Mouse (Mus musculus) cerebellum, adult 9-11 months (tissue): ENCODE results near the gene Pla2g2f.
A peak's percentile ranks its signal among the peaks of the same experiment; 100 is the strongest.

ENCODE experiments used
- DNase-seq: peaks from one replicate; pipeline ENCODE4 v3.0.0; 2022

The Pla2g2f gene

DNA sequence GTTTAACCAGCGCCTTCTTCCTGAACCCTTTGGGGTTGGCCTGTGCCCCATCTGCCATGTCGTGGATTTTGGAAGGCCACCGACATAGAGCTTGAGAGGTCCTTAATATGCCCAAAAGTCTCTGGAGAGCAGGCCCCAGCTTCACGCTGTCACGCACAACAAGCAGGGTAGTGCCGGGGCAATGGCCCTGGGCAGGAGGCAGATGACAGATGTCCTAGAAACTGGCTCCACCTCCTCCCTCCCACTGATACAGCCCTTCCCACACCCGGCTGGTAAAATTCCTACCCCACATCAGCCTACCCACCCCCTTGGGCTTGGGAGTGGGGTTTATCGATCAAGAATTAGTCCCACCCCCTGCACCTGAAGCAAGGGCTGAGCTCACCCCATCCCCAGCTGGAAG lies at the start of gene Pla2g2f:
TSS of gene Pla2g2f (minus strand) at position 211 of the 400 bp plus-strand sequence.
- DNase-seq: no peak

DNA sequence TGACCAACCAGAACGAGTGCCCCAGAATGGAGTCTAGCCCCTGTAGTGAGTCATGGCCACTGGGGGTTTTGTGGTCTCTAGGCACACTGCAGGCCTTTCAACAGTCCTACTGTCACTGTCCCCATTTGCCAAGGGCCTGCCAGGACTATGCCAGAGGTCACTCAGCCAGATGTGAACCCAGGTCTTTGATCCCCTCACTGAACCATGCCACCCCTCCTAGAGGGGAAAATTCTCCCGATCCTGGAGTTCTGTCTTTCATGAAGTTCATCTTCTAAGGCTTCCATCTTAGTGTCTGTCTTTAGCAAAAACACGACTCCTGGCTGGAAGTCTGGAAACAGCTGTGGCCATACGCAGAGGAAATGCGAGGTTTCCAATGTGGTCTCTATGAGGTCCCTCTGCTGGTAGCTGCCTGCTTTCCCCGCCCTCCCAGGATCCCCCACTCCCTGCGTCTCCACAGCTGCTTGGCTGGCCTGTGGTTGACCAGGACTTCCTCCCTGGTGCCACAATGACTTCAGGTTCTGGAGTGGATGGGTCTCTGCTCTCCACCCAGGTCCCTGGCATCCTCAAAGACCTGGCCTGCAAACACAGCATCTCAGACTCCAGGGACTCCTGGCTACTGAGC lies 49.6 kb upstream of the Pla2g2f start:
- DNase-seq: no peak

DNA sequence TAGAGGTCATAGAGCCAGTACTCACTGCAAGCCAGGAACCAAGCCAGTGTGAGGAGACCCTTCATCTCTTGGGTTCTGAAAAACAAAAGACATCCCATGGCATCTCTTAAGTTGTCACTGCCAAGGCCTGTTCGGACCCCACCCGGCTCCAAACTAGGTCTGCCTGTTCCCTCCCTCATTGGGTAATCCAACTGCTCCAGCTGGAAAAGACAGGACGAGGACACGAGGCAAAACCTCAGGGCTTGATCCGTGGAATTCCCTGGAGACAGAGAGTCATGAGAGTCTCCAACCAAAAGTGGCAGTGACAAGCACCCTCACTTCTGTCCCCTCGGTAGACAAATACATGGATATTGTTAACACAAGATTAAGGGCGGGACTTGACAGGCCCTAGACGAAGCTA lies 48.7 kb upstream of the Pla2g2f start:
- DNase-seq: no peak

DNA sequence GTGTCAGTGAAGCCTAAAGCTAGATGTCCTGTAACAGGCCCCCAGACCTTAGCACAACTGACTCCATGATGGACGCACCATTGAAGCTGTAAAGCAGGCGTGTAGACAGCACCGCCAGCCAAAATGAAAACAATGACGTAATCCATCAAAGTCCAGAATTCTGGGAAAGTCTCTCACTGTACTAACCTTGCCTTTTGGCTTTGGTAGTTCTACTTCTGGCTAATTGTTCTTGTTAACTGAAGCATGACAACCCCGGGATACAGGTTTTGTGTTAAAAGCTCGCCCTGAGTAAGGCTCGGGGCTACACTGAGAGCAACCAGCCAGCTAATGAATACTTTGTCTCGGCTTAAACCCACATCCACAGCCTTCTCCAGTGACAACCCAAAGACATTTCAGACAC lies 47.8 kb upstream of the Pla2g2f start:
- no peak for DNase-seq

DNA sequence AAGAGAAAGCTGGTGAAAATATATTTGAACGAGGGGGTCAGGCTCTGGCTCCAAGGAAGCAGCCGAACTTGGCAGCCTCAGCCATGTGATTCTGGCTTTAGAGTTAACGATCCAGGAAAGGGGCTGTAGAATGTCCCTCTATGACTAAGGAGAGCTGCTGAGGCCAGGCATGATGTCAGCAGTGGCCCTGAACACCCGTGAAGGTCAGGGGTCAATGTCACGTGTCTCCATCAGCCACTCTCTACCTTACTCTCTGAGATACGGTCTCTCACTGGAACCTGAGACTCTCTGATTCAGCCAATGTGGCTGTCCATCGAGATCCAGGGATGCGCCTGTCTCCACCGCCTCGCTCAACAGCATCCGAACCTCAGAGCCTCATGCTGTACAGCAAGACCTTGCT lies 45.5 kb upstream of the Pla2g2f start:
- DNase-seq: no peak

DNA sequence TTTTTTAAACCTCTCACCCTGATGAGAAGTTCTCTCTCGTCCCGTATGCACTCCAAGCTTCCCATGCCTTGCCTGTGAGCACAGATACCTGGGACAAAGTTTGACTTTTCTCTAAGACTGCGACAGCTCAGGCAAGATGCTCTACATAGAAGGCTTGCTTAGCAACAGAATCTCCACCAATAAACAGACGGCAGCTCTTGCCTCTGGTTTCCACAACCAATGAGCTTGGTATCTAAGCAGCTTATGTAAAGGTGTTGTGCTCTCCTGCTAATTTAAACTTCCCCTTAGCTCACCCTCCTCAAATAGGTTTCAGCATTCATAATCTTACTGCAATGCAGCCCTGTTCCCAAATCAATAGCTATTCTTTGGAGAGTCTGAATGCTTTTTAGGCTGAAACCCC lies 44.2 kb upstream of the Pla2g2f start:
- no peak for DNase-seq

DNA sequence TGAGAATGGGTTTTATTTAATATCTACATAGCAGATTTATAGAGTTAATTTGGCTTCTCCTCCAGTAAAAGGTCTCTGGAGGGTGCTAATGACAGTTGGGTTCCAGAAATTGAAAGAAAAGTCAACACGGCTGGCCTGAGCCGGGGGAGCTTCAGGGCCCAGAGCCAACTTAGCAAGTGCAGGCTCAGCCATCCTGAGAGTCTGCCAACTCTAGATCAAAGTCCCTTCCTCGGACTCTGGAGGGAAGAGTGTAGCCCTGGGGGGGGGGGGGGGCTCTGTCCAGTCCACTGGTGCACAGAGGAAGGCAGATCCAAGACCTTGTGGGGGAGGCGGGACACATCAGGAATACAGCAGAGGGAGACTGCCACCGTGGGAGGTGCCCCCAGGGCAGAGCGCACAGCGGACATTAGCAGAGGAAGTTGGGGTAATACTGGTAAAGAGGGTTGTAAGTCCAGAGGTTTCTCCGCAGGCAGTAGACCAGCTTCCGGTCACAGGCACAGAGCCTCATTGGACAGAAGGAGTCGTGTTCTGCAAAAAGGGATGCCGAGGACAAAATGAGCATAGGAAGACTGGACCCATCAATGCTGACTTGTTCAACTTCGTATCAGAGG lies 42.8 kb upstream of the Pla2g2f start:
- no peak for DNase-seq

DNA sequence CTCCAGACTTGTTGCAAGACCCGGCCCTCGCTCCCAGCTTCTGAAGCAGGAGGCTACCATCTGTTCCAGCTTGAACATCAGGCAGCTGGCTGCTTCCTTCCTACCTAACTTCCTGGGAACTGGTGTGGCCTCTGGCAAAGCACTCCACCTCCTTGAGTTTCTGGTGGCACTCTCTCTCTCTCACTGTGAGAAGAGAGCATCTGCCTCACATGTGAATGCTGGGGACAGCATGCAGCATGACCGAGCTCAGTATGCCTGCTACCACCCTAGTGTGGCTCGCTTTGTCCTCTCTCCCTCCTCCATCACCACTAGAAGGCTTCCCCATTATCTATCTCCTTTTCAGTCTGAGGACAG lies 39.8 kb upstream of the Pla2g2f start:
- DNase-seq: no peak

DNA sequence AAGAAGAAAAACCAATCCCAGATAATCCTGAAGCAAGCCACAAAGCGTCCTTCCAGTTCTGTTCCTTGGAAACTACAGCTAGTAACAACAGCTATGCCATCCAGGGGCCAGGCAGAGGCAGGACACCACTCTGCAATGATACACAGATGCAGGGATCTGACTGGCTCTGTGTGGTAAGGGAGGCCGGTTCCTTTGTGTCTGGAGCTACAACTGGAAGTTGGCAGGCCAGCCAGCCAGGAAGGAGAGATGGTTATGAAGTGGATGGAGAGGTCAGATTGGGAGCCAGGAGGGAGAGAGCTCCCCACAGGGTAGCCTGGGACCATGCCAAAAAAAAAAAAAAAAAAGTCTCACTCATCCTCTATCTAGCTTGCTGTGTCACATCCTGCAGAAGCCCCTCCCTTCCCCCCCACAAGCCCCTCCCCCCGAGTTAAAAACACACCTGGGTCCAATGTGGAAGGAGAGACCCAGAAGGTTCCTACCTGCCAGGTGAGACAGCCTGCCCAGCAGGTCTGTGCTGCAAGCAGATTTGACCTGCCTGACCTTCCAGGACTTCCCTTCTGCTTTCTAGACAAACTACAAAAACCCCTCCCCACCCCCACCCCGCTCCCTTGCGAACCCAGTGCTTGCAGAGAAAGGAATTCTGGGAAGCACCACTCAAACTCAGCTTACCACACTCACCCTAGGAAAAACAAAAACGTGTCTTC lies 39.2 kb upstream of the Pla2g2f start:
- no peak for DNase-seq

DNA sequence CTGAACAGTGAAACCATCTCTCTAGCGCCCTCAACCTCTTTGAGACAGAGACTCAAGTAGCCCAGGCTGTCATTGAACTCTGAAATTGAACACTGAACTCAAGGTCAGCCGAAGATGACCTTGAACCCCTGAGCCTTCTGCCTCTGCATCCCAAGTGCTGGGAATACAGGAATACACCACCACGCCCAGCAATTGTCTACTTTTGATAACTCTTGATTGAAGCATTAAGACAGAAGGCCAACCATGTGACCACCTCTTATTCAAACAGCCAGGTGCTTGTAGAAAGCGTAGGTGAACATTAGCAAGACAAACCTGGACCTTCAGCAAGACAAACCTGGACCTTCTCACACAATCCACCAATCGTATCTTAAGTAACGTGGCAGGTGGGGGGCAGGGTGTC lies 36.9 kb upstream of the Pla2g2f start:
- no peak for DNase-seq

DNA sequence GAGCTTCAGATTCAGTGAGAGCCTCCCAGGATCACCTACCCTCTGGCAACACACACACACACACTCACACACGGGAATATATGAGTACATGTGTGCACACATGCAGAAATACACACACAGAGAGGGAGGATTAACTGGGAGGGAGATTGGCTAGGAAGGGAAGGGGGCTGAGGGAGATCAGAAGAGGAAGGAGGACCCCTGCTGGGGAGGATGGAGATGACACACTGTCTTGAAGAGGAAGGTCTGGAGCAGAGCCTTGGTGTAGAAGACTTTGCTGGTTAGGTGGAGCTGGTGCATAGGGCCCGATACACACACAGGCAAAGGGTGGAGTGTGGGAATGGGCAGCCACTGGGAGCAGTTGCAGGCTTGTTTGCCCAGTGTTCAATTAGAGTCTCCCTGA lies 35.9 kb upstream of the Pla2g2f start:
- DNase-seq: peak; percentile 5

DNA sequence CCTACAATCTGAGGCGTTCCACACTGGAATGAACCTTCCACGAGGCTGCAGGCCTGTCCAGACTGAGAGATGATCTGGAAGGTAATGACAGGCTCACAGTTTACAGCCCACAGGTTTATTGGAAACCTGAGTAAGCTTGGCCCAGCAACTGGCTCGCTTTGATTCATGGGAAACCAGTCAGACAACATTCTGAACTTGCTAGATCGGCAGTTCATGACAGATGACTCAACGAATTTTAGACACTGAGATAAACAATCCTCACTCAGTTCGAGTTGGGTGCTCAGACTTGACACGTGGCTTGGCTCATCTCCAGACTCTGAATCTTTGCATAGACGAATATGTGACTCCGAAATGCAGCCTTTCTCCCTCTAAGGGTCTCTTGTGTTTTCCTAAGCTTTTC lies 35.2 kb upstream of the Pla2g2f start:
- DNase-seq: no peak

DNA sequence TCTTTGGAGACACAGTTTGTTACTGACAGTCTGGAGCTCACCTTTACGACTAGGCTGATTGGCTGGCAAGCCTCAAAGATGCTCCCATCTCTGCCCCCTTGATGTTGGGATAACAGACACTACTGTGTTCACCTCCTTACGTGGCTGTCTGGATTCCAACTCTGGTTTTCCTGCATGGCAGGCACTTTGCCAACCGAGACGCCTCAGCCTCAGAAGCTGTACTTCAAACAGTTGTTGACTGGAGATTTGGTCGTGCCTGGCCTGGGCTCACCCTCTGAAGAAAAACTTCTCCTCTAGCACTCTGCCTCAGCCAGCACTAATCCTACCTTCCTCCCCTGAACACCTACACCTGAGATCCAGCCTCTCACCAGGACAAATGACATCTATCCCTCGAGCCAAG lies 34.0 kb upstream of the Pla2g2f start:
- no peak for DNase-seq

DNA sequence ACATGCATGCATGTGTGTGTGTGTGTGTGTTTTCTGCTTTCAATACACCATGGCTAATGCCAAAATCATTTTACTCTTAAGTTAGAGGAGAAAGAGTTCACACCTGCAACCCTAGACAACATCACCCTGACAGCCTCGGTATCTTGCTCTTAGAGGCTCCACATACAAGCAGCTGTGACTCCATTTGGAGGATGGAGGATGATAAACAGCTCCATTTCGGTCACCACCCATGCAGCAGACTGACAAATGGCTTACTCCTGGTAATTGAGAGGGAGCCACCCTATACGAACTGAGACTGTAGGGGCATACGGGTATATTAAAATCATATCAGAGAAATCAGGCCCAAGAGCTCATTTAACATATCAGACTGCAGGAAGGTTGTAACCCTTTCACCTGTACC lies 31.0 kb upstream of the Pla2g2f start:
- DNase-seq: no peak

DNA sequence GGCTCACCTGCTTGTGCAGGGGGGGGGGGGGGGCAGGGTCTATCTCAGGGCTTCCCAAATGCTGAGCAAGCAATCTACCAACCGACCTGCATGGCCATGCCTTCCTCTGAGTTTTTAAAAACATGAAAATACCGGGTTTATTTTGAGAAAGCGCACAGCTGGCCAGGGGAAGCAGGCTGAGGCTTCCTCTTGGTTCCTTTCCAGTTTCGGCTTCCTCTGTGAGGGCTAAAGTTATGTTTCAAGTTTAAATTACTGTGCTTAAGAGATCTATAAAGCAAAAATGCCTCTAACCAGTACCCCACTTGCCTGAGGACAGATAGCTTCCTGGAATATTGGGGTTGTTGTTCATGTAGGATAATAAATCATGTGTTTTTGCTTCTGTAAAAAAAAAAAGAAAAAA lies 28.7 kb upstream of the Pla2g2f start:
- DNase-seq: no peak

DNA sequence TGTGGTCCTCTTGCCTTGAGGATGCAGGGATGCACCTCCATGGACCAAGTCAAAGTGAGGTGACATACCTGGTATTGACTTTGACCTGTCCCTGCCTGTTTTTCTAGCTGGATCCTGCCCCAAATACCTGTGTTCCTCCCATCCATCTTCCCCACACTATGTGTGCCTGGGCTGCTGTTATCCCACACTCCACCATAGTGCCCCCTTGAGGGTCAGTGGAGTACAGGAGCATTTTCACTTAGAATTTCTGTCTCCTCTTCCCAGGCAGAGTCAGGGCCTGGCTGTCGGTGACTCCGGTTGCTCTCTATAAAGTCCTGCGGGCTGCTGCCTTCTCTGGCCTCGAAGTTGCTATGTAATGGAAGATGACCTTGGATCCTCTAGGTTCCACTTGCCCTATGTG lies 28.3 kb upstream of the Pla2g2f start:
- DNase-seq: no peak

DNA sequence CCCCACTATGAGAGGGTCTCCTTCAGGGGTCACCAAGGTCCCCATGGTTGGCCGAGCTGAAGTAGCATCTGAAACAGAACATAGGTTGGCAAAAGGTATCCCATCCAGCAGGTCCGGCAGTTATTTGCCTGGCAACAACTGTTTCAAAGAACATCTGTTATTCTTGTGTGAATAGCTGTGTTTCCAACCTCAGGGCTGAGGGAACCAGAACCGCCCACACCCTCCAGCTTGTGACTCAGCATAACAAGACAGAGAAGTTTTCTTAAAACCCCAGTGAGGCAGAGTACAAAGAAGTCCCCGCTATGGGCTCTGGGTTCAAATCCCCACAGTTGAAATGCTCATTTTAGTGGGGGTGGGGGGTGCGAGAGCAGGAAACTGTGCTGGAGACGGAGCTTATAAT lies 24.7 kb upstream of the Pla2g2f start:
- DNase-seq: no peak

DNA sequence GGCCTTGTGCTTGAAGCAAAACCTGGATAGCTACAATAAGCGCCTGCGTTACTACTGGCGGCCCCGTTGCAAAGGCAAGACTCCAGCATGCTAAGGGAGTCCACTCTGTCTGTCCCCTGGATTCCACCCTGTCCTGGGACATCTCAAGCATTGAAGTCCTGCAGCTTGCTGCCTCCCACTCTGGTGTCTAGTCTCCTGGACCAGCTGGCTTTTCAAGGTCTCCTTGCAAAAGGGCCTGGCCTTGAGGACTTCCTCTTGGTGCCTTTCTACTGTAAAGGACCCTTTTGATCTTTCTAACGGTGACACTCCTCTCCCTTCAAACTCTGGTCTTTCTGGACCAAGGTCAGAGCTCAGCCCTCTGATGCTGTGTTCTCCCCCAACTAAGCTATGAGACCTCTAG lies 22.9 kb upstream of the Pla2g2f start:
- DNase-seq: no peak

DNA sequence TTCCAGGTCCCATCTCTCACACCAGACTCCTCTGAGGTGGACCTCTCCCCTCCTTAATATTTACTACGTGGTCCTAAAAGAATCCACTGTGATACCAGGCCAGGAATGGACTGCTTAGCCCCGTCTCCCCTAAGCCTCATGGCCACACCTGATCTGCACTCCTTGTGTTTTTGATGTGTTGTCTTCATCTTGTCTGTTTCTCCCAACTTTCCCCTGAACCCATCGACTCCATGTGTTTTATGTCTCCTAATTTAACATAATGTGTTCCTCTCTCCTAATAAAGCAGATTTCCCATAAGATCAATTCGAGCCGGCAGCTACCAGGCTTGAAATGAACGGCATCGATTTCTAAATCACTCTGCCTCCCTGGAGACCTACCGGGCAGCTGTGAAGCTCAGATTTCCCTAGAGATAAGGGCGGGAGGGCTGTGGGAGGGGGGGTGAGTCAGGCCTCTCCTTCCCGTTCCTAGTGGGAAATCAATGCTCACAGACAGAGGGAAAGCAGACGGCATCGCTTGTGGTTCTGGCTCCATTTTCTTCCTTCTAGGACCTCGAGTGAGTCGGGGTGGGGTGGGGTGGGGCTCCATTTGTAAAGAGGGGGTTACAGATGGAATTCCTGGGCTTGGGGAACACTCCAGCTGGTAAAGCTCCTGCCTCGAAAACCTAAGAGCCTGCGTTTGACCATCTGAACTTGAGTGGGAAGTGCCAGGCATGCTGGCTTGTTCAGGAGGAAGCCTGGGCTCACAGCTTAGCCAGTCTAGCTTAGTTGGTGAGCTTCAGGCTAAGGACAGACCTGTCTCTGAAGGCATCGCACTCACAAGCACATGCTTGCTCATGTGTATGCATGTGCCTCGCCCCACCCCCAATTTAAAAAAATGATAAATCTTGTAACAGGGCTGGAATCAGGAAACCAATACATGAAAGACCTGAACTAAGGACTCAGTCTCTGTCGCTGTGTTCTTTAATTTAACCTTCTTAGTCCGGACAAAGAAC lies 20.3 kb upstream of the Pla2g2f start:
- no peak for DNase-seq

DNA sequence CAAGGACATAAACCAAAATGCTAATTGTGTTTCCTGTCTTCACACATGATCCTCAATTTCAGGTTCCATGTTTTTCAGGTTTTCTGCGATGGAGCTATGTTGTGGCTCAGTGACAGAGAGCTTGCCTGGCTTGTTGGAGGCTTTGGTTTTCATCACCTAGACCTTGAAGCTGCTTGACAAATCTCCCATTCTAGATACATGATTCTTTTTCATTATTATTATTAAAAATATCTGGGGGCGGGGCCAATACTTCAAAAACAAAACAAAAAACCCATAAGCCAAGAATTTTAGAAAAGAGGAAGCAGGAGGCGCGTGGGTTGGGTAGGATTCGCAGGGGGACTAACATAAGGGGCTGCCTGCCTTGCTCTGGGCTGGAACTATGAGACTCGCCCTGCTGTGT lies 18.0 kb upstream of the Pla2g2f start, which contains the start of gene Pla2g2d:
TSS of gene Pla2g2d (plus strand) at position 301 of the 400 bp plus-strand sequence.
- DNase-seq: no peak

DNA sequence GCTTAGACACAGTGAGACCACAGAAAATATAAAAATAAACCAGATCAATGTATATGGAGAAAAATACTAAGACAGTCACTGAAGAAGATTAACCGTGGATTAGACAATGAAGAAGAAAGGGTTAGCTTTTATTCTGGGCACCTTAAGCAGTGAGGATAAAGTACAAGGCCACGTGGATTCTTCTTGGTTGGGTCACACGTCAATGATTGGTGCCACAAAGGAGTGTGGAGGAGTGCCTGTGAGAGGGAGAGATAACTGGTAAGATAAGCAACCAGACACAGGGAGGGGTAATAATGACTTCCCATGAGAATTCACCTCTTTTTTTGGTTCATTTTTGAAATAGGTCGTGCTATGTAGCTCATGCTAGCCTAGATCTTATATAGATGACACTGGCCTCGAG lies 15.0 kb upstream of the Pla2g2f start:
- DNase-seq: no peak

DNA sequence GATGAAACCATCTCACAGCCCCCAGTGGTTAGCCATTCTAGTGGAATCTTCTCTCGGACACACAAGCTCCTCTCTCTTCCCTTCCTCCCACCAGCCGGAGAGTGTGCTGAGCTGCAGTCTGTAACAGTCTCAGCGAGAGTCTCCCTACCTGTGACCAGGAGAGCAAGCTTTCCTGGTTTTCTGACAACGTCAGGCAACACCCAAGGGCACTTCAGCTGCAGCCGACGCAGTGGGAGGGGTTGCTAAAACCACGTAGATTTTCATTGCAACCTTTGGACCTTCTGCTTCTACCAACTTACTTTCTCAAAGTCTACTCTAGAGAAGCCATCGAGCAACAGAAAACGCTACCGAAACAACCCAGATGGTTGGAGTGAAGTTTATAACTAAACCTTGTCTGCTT lies 14.5 kb upstream of the Pla2g2f start:
- DNase-seq: no peak

DNA sequence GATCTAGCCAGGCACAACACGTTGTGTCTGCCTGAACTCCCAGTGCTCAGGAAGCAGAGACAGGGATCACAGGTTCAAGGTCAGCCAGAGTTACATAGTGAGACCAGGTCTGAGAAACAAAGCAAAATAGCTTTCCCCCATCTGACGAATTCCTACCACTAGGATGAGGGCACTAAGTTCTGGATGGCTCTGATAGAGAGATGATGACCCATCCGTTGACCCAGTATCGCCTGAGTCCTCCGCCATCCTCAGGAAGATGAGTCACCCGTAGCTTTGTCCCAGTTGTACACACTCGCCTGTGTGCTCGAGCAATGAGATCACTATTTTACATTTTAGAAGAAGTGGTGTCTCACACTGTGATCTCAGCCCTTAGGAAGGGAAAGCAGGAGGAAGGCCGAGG lies 4.8 kb upstream of the Pla2g2f start:
- DNase-seq: no peak
